Mouse (Mus musculus) WW6 (cell line): ENCODE data around the gene Olfr1314.

Source experiments
- DNase-seq: peaks from one replicate; pipeline ENCODE4 v3.0.0-alpha.2; 2013; ENCODE audit warnings: low read depth, low spot score

Olfr1314 gene

GRCm38 (mm10) chr2:112096681-112097080, at the start of gene Olfr1314:
TSS of gene Olfr1314 (minus strand) at chr2:112096781.
- DNase-seq, result no peak

DNA sequence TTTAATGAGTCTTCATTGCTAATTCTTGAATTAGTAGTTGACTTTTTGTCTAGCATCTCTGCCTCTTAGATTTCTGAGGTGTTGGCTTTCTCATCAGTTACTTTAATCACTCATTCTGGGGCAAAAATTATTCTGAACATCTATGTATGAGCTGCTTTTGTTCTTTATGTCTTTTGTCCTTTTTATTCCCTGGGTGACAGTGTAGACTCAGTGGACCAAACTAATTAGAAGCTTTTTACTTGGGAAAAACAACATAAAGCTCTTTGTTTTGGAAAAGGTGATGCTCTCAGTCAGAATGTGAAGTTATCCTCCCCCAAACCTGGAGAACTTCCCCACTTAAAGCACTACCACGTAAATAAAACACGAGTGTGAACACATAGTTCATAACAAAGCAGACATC, 43.4 kb upstream of the Olfr1314 start, which contains the start of gene Olfr1317:
Gene Olfr1317, plus strand, starts transcription at position 301 of the 400 bp plus-strand sequence.
- DNase-seq, result no peak

DNA sequence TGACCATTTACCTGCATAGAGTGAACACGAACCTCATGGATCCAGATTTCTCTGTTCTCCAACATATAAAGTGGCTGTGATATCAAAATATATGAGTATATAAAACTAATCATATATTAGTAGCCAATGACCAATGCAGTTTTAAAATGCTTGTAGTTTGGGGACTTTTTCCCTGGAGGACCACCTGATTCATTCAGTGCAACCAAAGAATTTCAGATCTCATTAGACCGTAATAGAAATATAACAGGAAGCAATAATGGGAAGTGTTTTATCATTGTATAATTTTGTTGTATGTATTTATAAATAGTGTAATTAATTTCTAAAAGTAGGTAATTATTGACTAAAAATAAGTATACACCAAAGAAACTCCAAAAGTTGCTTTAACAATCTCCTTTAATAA, 38.3 kb upstream of the Olfr1314 start, which contains the start of gene Olfr1316:
Gene Olfr1316, minus strand, starts transcription at position 101 of the 400 bp plus-strand sequence.
- no peak for DNase-seq

- no peak for DNase-seq
Measured at GRCm38 (mm10) chr2:112115340-112115739, 18.8 kb upstream of the Olfr1314 start, which contains the start of gene Olfr1315-ps1. TSS of gene Olfr1315-ps1 (minus strand) at chr2:112115440.

GRCm38 (mm10) chr2:112077743-112078142, 18.8 kb downstream of the Olfr1314 start, which contains the start of gene Olfr1313:
TSS of gene Olfr1313 (minus strand) at chr2:112077843.
- no peak for DNase-seq

DNA sequence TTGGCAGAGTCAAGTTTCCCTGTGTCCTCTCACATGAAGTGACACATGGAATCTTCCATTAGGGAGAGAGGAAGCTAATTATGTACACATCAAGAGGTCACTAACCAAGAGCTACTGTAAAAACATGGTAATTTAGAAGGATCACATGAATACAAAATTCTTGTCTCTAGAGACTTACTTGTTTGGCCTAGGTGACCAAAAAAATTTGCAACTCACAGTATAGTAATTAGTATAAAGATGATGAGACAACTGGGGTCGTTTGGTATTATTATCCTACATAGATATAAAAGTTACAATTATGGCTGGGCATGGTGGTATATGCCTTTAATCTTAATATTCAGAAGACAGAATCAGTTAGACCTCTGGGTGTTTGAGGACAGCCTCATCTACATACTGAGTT, 46.4 kb downstream of the Olfr1314 start, which contains the start of gene Olfr1312:
Gene Olfr1312, minus strand, starts transcription at position 101 of the 400 bp plus-strand sequence.
- DNase-seq, result no peak
